Mouse (Mus musculus): ENCODE results near the gene Rnf150. TPM values are rescaled to one million over a fixed set of nuclear protein-coding genes. Genes with fewer than 3 reads are reported as not detected.

The Rnf150 gene
- polyA plus RNA-seq (2016; fragmentation: Nextera tagmentation; extraction: Ambion mirVana) = 0.75 and 0.92 TPM in 2 replicates

- Histone ChIP-seq H3K27me3 (replicated peaks) (0 out of 2 replicates have a peak, but pooled peaks cover 4% of the 10 kb centered on the region), H3K9me3 (replicated peaks) (no peaks in the 10 kb centered on the region), H3K4me2 (peak within 1 kb of the TSS; percentile 95), H3K4me1 (replicated peaks) (peaks cover 5% of the 10 kb centered on the region; the same call in 1 of the 2 replicates), H3K27ac (ENCODE audit: poor library complexity, severe bottlenecking) (peak within 1 kb of the TSS; percentile 52; the same call in 1 of the 2 replicates), H3K9ac (peak within 1 kb of the TSS; percentile 79), H3K4me3 (peak within 1 kb of the TSS; percentile 70), H3K36me3 (no peaks in the 10 kb centered on the region)
- peak; percentile 70 for ATAC-seq (ENCODE audit: insufficient number of reproducible peaks, low FRiP score)
- WGBS = under 1% methylated on average over 38 of the region's 39 CpGs
Observed at GRCm38 (mm10) chr8:82863041-82863744, at the start of gene Rnf150. Rnf150 (plus strand) TSS chr8:82863356.

GRCm38 (mm10) chr8:82826135-82827046 lies 36.8 kb upstream of the Rnf150 start:
- no peak for ATAC-seq (ENCODE audit: insufficient number of reproducible peaks, low FRiP score)
- Histone ChIP-seq H3K9ac (no peak overlapping the region), H3K9me3 (replicated peaks) (no peaks in the 10 kb centered on the region), H3K4me2 (no peak overlapping the region), H3K27ac (ENCODE audit: poor library complexity, severe bottlenecking) (no peak overlapping the region), H3K4me3 (no peak overlapping the region), H3K36me3 (no peaks in the 10 kb centered on the region), H3K4me1 (replicated peaks) (no peaks in the 10 kb centered on the region), H3K27me3 (replicated peaks) (no peaks in the 10 kb centered on the region)
- WGBS = 69% methylated on average over 11 of the region's 11 CpGs

- Histone ChIP-seq H3K27me3 (replicated peaks) (no peaks in the 10 kb centered on the region; the same call in 1 of the 2 replicates), H3K27ac (ENCODE audit: poor library complexity, severe bottlenecking) (no peak overlapping the region), H3K4me2 (no peak overlapping the region), H3K4me1 (replicated peaks) (0 out of 2 replicates have a peak, but pooled peaks cover 3% of the 10 kb centered on the region), H3K9ac (no peak overlapping the region), H3K36me3 (no peaks in the 10 kb centered on the region), H3K4me3 (no peak overlapping the region), H3K9me3 (replicated peaks) (no peaks in the 10 kb centered on the region)
- ATAC-seq (ENCODE audit: insufficient number of reproducible peaks, low FRiP score) = no peak
- 61% methylated on average over 3 of the region's 3 CpGs for WGBS
Observed at GRCm38 (mm10) chr8:82840415-82840814, 22.7 kb upstream of the Rnf150 start.

- no peak overlapping the region for H3K4me3 ChIP-seq
- no peak for ATAC-seq (ENCODE audit: insufficient number of reproducible peaks, low FRiP score)
- H3K9ac ChIP-seq = no peak overlapping the region
- no peak overlapping the region for H3K27ac ChIP-seq (ENCODE audit: poor library complexity, severe bottlenecking)
- 0 out of 2 replicates have a peak, but pooled peaks cover 3% of the 10 kb centered on the region for H3K4me1 ChIP-seq (replicated peaks)
- no peaks in the 10 kb centered on the region for H3K36me3 ChIP-seq
- H3K27me3 ChIP-seq (replicated peaks) = no peaks in the 10 kb centered on the region; the same call in 1 of the 2 replicates
- no peaks in the 10 kb centered on the region for H3K9me3 ChIP-seq (replicated peaks)
- WGBS = 21% methylated on average over 1 of the region's 1 CpGs
- no peak overlapping the region for H3K4me2 ChIP-seq
Observed at GRCm38 (mm10) chr8:82840963-82841362, 22.2 kb upstream of the Rnf150 start.

- no peak for ATAC-seq (ENCODE audit: insufficient number of reproducible peaks, low FRiP score)
- H3K9me3 ChIP-seq (replicated peaks) = no peaks in the 10 kb centered on the region
- H3K4me1 ChIP-seq (replicated peaks) = 0 out of 2 replicates have a peak, but pooled peaks cover 3% of the 10 kb centered on the region
- no peaks in the 10 kb centered on the region for H3K36me3 ChIP-seq
- no peak overlapping the region for H3K9ac ChIP-seq
- WGBS = 42% methylated on average over 6 of the region's 6 CpGs
- no peak overlapping the region for H3K4me2 ChIP-seq
- no peak overlapping the region for H3K4me3 ChIP-seq
- no peak overlapping the region for H3K27ac ChIP-seq (ENCODE audit: poor library complexity, severe bottlenecking)
- no peaks in the 10 kb centered on the region; the same call in 1 of the 2 replicates for H3K27me3 ChIP-seq (replicated peaks)
Observed at GRCm38 (mm10) chr8:82841520-82842142, 21.5 kb upstream of the Rnf150 start.

- Histone ChIP-seq H3K4me3 (no peak overlapping the region), H3K9ac (no peak overlapping the region), H3K9me3 (replicated peaks) (no peaks in the 10 kb centered on the region), H3K27me3 (replicated peaks) (no peaks in the 10 kb centered on the region; the same call in 1 of the 2 replicates), H3K4me1 (replicated peaks) (0 out of 2 replicates have a peak, but pooled peaks cover 5% of the 10 kb centered on the region), H3K4me2 (no peak overlapping the region), H3K36me3 (no peaks in the 10 kb centered on the region), H3K27ac (ENCODE audit: poor library complexity, severe bottlenecking) (no peak overlapping the region)
- no peak for ATAC-seq (ENCODE audit: insufficient number of reproducible peaks, low FRiP score)
- WGBS = 14% methylated on average over 1 of the region's 1 CpGs
Observed at GRCm38 (mm10) chr8:82843697-82844096, 19.5 kb upstream of the Rnf150 start.

- H3K9ac ChIP-seq = no peak overlapping the region
- no peak for ATAC-seq (ENCODE audit: insufficient number of reproducible peaks, low FRiP score)
- 0 out of 2 replicates have a peak, but pooled peaks cover 5% of the 10 kb centered on the region for H3K4me1 ChIP-seq (replicated peaks)
- H3K4me2 ChIP-seq = no peak overlapping the region
- no peak overlapping the region for H3K4me3 ChIP-seq
- 47% methylated on average over 1 of the region's 1 CpGs for WGBS
- no peak overlapping the region for H3K27ac ChIP-seq (ENCODE audit: poor library complexity, severe bottlenecking)
- no peaks in the 10 kb centered on the region; the same call in 1 of the 2 replicates for H3K27me3 ChIP-seq (replicated peaks)
- no peaks in the 10 kb centered on the region for H3K9me3 ChIP-seq (replicated peaks)
- no peaks in the 10 kb centered on the region for H3K36me3 ChIP-seq
Observed at GRCm38 (mm10) chr8:82844413-82844812, 18.7 kb upstream of the Rnf150 start.

GRCm38 (mm10) chr8:82846098-82846497 lies 17.1 kb upstream of the Rnf150 start:
- Histone ChIP-seq H3K4me1 (replicated peaks) (0 out of 2 replicates have a peak, but pooled peaks cover 2% of the 10 kb centered on the region), H3K9me3 (replicated peaks) (no peaks in the 10 kb centered on the region), H3K9ac (no peak overlapping the region), H3K4me3 (no peak overlapping the region), H3K27me3 (replicated peaks) (no peaks in the 10 kb centered on the region; the same call in 1 of the 2 replicates), H3K4me2 (no peak overlapping the region), H3K36me3 (no peaks in the 10 kb centered on the region), H3K27ac (ENCODE audit: poor library complexity, severe bottlenecking) (no peak overlapping the region)
- WGBS = 61% methylated on average over 2 of the region's 2 CpGs
- no peak for ATAC-seq (ENCODE audit: insufficient number of reproducible peaks, low FRiP score)

- no peak for ATAC-seq (ENCODE audit: insufficient number of reproducible peaks, low FRiP score)
- H3K9ac ChIP-seq = no peak overlapping the region
- no peaks in the 10 kb centered on the region for H3K36me3 ChIP-seq
- 74% methylated on average over 4 of the region's 4 CpGs for WGBS
- no peak overlapping the region for H3K4me3 ChIP-seq
- 0 out of 2 replicates have a peak, but pooled peaks cover 2% of the 10 kb centered on the region for H3K4me1 ChIP-seq (replicated peaks)
- no peaks in the 10 kb centered on the region for H3K9me3 ChIP-seq (replicated peaks)
- H3K27me3 ChIP-seq (replicated peaks) = no peaks in the 10 kb centered on the region; the same call in 1 of the 2 replicates
- H3K4me2 ChIP-seq = no peak overlapping the region
- no peak overlapping the region for H3K27ac ChIP-seq (ENCODE audit: poor library complexity, severe bottlenecking)
Observed at GRCm38 (mm10) chr8:82846730-82847129, 16.4 kb upstream of the Rnf150 start.

GRCm38 (mm10) chr8:82858541-82859342 lies 4.4 kb upstream of the Rnf150 start:
- ATAC-seq (ENCODE audit: insufficient number of reproducible peaks, low FRiP score) = no peak
- Histone ChIP-seq H3K9ac (no peak overlapping the region), H3K4me2 (no peak overlapping the region), H3K9me3 (replicated peaks) (0 out of 2 replicates have a peak, but pooled peaks cover 3% of the 10 kb centered on the region), H3K27ac (ENCODE audit: poor library complexity, severe bottlenecking) (0 out of 2 replicates have a peak overlapping the region, but pooled peaks have one; percentile 6), H3K4me3 (no peak overlapping the region), H3K4me1 (replicated peaks) (peaks cover 5% of the 10 kb centered on the region; the same call in 1 of the 2 replicates), H3K36me3 (no peaks in the 10 kb centered on the region), H3K27me3 (replicated peaks) (0 out of 2 replicates have a peak, but pooled peaks cover 4% of the 10 kb centered on the region)
- 56% methylated on average over 9 of the region's 9 CpGs for WGBS

Measured in heart, embryonic 12.5 days (tissue).